Mouse (Mus musculus): ENCODE data around the gene Nol12.

Gene Nol12

DNA sequence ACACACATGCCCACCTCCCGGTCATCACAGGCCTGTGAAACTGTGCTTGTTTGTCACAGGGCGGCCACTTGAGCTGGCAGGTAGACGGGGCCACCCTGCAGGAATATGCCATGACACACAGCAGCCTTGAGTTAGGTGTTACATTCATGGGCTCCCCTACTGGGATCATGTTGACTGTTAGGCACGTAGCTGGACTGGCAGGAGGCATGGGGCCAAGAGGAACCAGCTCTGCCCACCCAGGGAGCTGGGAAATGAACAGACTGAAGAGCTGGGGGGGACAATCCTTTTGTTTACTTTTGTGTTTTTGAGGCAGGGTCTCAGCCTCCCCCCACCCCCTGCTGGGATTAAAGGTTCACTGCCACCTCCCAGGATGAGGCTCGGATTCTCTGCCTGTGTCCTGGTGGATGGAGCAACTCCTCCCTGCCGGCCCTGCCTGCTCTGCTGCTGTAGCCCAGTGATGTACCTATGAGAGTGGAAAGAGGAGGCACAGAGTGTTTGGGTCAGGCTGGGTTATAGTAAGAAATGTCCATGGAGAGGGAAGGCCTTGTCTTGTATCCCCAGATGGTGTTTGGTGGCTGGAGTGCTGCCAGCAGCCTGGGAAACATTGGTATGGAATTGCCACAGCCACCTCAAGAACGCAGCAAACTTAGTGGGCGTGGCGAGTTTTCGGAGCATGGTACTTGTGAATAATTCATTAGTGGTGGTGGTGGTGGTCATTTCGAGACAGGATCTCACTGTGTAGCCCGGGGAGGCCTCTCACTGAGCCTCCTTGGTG lies 18.5 kb upstream of the Nol12 start:
- DNase-seq (ENCODE audit: low spot score) = no peak

DNA sequence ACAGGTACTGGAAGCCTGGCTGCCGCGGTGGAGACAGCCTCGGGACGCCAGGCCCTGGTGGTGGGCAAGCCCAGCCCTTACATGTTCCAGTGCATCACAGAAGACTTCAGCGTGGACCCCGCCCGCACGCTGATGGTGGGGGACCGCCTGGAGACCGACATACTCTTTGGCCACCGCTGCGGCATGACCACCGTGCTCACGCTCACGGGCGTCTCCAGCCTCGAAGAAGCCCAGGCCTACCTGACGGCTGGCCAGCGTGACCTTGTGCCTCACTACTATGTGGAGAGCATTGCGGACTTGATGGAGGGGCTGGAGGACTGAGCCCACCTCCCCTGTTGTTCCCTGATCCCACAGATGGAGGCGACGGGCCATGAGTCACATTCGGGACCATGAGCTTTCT lies 16.6 kb upstream of the Nol12 start:
- no peak for DNase-seq (ENCODE audit: low spot score)

DNA sequence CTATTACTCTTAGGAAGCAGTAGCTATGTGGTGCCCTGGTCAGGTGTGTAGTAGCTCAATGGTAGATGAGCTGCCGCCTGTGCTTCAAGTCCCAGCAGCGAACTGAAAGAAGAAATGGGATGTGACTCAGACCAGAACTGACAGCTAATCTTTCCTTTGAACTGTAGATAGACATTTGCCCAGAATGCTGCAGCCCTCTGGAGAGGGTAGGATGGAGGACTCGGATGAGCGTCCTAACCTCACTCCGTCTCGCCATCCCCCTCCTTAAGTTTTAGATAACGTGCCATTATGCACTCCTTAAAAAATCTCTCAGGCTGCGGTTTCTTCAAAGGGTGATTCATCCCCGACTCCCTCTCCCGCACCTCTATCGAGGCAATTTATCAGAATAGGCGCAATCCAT lies 14.8 kb upstream of the Nol12 start:
- no peak for DNase-seq (ENCODE audit: low spot score)

DNA sequence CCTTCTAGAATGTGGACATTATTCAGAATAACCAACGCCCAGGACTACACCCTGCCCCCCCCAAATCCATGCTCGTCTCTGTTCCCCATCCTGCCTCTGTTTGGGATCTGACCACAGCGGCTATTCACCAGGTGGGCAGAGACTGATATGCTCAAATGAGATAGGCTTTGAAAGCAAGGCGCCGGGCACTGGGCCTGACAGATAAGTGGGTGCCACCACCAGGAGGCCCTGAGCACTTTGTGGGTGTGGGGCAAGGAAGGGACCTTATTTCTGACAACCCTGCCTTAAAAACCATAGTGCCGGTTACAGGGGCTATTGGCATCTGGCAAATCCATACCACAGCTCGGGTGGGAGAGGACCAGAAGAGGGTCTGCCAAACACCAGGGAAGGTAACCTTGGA lies 12.0 kb upstream of the Nol12 start:
- DNase-seq (ENCODE audit: low spot score) = no peak

GRCm38 (mm10) chr15:78923585-78923984 lies 11.1 kb upstream of the Nol12 start:
- no peak for DNase-seq (ENCODE audit: low spot score)

DNA sequence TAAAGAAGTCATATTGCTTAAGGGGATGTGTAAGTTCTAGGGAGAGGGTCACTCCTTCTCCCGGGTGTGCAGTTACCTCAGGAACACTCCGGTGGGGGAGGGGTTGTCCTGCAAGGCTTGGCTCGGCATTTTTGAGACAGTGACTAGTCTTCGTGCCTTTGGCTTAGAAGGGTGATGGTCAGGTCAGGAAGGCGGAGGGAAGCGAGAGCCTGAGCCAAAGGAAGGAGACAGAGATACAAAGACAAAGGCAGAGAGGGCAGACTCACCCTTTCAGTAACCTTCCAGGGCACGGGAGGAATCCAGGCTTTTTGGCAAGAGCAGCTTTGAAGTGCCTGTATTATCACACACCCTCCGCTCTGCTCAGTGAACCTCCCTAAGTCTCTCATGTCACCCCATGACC lies 9.6 kb upstream of the Nol12 start:
- peak; percentile 55 for DNase-seq (ENCODE audit: low spot score)

DNA sequence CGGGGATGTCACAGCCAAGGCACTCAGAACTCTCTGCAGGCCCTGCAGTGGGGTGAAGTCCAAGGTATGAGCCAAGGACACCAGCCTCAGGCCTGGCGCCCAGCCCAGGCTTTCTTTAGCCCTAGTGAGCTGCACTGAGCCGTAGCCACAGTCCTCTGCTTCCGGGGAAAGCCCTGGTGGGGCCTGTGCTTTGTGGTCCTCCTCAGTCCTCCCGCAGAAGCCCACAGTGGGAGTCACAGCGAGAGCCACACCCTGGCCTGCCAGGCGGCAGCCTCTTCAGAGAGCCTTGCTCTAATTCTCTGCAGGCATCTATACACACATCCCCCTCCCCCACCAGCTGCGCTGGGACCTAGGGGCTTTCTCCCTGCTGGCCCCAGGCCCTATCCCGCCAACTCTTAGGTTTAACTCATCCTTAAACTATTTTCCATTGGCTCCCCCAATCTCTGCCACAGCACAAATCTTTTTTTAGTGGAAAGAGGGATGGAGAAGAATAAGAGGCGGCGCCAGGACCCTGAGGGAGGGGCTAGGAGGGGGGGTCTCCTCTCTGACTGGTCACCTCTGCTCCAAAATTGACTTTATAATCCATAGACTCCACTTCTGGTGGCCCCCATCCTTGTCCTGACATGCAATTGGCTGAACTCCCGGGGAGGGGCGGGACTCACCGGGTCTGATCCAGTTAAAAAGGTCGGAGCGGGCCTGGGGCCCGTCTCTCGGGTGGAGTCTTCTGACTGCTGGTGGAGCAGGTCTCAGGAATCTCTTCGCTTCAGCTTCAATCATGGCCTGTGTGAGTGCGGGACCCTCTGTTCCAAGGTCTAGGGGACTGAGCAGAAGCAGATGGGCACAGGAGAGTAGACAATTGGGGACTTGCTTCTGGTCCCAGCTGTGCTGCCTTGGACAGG lies 8.5 kb upstream of the Nol12 start, which contains the start of gene Lgals1:
Gene Lgals1, plus strand, starts transcription at position 705 of the 899 bp plus-strand sequence.
- DNase-seq (ENCODE audit: low spot score) = peak; percentile 90

DNA sequence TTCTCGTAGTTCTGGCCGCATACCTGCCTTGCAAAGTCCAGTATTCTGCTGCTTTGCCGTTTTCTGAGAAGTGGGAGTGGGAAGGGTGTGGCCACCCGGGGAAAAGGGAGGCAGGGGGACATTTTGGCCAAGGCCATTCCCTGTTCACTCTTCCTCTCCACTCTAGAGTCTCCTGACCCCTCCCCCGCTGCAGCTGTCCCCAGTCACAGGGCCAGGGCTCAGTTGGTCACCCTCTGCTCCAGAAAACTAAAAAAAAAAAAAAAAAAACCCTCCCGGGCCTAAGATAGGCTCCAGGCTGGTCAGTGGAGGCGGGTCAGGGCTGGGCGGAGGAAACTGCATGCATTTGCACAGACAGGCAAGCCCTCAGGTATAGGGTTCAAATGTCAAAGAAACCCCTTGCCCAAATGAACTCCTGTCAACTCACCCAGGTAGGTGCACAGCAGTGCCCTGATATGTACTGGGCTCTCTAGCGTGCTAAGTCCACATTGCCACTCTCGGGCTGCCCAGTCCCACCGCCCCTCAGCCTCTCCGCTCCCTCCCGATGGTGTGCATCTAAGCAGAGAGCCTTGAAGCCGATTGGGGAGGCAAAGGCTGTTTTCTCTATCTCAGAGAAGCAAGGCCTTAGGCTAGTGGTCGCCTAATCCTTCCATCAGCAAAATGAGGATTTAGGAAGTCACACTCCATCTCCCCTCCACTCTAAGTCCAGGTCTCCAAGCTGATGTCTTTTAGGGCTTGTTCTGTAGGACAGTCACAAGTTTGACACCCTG lies 7.5 kb upstream of the Nol12 start:
- no peak for DNase-seq (ENCODE audit: low spot score)

- DNase-seq (ENCODE audit: low spot score) = peak; percentile 77
Observed at GRCm38 (mm10) chr15:78927788-78928457, 6.8 kb upstream of the Nol12 start.

- DNase-seq (ENCODE audit: low spot score) = no peak
Observed at GRCm38 (mm10) chr15:78928539-78928938, 6.2 kb upstream of the Nol12 start.

GRCm38 (mm10) chr15:78930192-78930706 lies 4.5 kb upstream of the Nol12 start:
- no peak for DNase-seq (ENCODE audit: low spot score)

GRCm38 (mm10) chr15:78930801-78931426 lies 3.8 kb upstream of the Nol12 start:
- no peak for DNase-seq (ENCODE audit: low spot score)

GRCm38 (mm10) chr15:78931577-78931976 lies 3.2 kb upstream of the Nol12 start:
- DNase-seq (ENCODE audit: low spot score) = no peak

DNA sequence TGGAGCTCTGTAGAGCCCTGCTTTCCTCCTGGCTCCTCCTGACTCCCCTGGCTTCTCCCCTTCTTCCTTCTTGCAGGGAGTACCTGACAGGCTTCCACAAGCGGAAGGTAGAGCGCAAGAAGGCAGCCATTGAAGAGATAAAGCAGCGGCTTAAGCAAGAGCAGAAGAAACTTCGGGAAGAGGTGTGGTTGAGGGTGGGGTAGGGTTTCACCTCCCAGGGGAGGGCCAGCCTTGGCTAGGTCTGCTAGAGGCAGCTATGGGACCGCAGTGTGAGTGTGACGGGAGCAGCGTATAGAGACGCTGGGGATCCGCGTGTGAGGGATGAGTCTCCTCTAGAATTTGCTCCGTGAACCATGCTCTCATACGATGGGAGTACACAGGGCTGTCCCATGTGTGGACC lies 1.7 kb downstream of the Nol12 start:
- DNase-seq (ENCODE audit: low spot score) = no peak

- DNase-seq (ENCODE audit: low spot score) = no peak
Observed at GRCm38 (mm10) chr15:78937311-78937710, 2.6 kb downstream of the Nol12 start.

GRCm38 (mm10) chr15:78937963-78938362 lies 3.2 kb downstream of the Nol12 start:
- no peak for DNase-seq (ENCODE audit: low spot score)

DNA sequence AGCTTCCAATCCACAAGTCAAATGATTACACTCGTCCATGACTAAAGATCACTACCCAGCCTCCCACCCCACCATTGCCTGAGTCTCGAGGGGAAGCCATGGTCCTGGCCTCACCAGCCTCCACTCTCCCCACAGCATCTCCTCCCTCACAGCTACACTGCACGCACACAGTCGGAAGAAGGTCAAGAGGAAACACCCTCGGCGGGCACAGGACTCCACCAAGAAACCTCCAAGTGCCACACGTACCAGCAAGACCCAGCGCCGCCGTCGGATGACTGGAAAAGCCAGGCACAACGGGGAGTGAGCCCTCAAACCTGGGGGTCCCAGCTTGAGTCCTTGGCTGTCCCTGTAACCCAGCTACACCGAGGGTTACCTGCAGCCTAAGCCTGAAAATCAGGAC lies 5.6 kb downstream of the Nol12 start:
- no peak for DNase-seq (ENCODE audit: low spot score)

GRCm38 (mm10) chr15:78942663-78943062 lies 7.9 kb downstream of the Nol12 start:
- peak; percentile 53 for DNase-seq (ENCODE audit: low spot score)

DNA sequence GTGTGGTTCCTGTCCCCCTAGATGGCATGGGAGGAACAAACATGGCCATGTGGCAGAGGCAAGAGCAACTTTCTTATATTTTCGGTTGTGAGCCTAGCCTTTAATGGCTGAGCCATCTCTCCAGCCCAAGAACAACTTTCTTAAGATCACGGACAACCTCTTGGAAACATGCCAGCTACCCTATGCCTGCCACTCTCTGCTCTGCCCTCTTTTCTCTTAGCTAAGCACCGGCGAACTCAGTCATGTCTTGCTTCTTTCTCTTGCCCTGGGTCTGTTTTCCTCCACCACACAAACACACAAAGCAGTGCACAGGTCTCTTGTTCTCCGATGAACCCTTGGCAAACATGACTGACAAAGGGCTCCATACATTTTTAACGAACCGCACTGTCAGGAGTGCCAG lies 11.5 kb downstream of the Nol12 start:
- no peak for DNase-seq (ENCODE audit: low spot score)

DNA sequence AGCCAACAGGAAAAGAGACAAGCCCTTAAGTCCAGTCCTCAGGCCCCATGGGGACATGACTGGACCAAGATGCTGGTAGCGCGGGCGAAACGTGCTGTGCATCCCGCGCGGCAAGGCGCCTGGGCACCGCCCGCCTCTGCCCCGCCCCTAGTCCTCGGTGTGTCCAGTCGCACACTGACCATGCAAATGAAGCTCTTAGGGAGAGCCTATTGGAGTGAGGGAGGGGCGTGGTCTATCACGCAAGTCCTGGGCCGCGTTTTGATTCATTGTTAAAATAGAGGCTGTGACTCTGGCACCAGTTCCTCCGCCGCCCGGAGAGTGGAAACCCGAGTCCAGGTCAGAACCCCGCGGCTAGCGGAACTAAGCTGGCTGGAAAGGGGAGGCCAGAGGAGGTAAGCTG lies 12.9 kb downstream of the Nol12 start, which contains the start of gene Triobp:
Gene Triobp, plus strand, starts transcription at position 68 of the 400 bp plus-strand sequence.
- DNase-seq (ENCODE audit: low spot score) = peak; percentile 88

DNA sequence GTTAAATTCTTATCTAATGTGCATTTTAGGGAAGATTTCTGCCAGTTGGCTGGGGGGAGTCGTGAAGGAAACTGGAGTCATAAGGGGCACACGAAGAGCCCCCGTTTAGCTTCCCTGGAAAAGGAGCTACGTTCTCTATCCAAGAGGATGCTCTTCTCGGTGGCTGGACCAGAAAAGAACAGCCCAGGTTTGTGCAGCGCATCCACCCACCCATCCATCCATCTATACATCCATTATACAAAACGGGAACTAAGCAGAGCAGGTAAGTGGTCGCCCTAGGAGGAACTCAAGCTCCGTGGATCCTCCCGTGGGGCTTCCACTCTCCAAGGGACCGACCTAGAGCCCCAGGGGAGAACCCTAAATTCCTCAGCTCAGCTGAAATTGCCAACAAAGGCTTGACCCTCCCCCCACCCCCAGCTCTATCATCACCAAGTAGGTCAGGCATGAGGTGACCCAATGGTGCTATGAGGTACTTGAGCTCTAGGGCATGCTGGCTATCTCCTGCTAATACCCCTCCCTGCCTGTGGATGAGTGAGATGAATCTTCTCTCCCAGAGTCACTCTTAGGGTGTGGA lies 13.5 kb downstream of the Nol12 start:
- no peak for DNase-seq (ENCODE audit: low spot score)
